11 mouse cellular contexts compared by ENCODE assay signal in the genomic region with DNA sequence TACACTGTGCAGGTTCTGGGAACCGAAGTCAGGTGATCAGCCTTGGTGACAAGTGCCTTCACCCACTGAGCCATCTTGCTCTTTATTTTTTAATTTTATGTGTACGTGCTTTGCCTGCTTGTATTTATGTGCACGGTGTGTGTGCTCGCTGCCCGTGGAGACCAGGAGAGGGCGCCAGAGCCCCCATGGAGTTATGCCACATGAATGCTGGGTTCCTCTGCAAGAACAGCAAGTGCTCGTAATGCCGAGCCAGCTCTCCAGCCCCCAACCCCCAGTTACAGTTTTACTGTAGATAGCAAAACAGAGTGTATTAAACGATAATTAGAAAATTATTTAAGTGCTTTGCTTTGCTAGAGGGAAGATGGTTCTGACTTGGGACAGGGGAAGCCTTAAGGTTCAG. TPM values are rescaled to one million over a fixed set of nuclear protein-coding genes. Genes with fewer than 3 reads are reported as not detected.
DNase-seq lines count a peak whose midpoint lies in the region; TF ChIP-seq lines count a peak whose summit lies in the region.
"Had no signal": no experiment of that assay in that cellular context is flagged by ENCODE, and none has a peak within 500 bp of the region (broad histone marks: within the 10 kb centered on the region; RNA-seq: fewer than 3 reads in every experiment).

No protein-coding gene starts in this region.

- peak; percentile 46; the same call in 1 of the 2 replicates for TF ChIP-seq CTCF in kidney, adult 2 months (conservative IDR thresholded peaks at IDR 0.05; ENCODE audit: insufficient read depth, insufficient read length, low read depth, low read length)
- TF ChIP-seq CTCF in thymus, adult 2 months (IDR thresholded peaks at IDR 0.05; ENCODE audit: borderline replicate concordance, control insufficient read depth, extremely low read depth, insufficient read depth, low read length, poor library complexity): no peak
- 0 out of 2 replicates have a peak, but pooled peaks have one; percentile 31 for TF ChIP-seq CTCF in bone marrow macrophage, adult 2 months (IDR thresholded peaks at IDR 0.05; ENCODE audit: low read depth, low read length)

- peak; percentile 35 for DNase-seq in kidney, adult 2 months
- no peak for DNase-seq in kidney, postnatal 25 days
- peak; percentile 23 for DNase-seq in thymus, adult 2 months
- DNase-seq in thymus, postnatal 14 days: no peak
- no peak for DNase-seq in Muller cell, postnatal 12 days (ENCODE audit: inconsistent ontology term)
- no peak for DNase-seq in frontal cortex, postnatal 36 days (ENCODE audit: low spot score in 2 of 2)
- DNase-seq: cerebellum, adult 11 months; heart, postnatal 4 days; lung, adult 18-20 months had no signal

- no peak overlapping the region for H3K27ac ChIP-seq in kidney, adult 2 months (ENCODE audit: insufficient read depth, low read depth, low read length)
- no peak overlapping the region for H3K27ac ChIP-seq in thymus, adult 2 months (ENCODE audit: control insufficient read depth, insufficient read depth, low read length)
- no peak overlapping the region for H3K27ac ChIP-seq in bone marrow macrophage, adult 2 months (ENCODE audit: insufficient read depth, low read depth, low read length)
- H3K27ac ChIP-seq: embryonic facial prominence, embryonic 13.5 days had no signal

- TF ChIP-seq POLR2A in kidney, adult 2 months (IDR thresholded peaks at IDR 0.05; ENCODE audit: low read depth, low read length): no peak
- TF ChIP-seq POLR2A in thymus, adult 2 months (IDR thresholded peaks at IDR 0.05; ENCODE audit: control insufficient read depth, extremely low read depth, insufficient read depth, low read length, poor library complexity): no peak
- no peak for TF ChIP-seq POLR2A in bone marrow macrophage, adult 2 months (IDR thresholded peaks at IDR 0.05; ENCODE audit: borderline replicate concordance, low read depth, low read length)

- H3K27me3 ChIP-seq in kidney, adult 2 months (replicated peaks; ENCODE audit: control insufficient read depth, insufficient read depth, low read length): no peaks in the 10 kb centered on the region
- no peaks in the 10 kb centered on the region for H3K27me3 ChIP-seq in thymus, adult 2 months (ENCODE audit: control insufficient read depth, insufficient read depth, low read length)
- H3K27me3 ChIP-seq: embryonic facial prominence, embryonic 13.5 days had no signal

- 76% methylated on average over 9 of the region's 9 CpGs for WGBS in kidney, adult 2 months
- WGBS in thymus, adult 2 months: 90% methylated on average over 9 of the region's 9 CpGs

- H3K36me3 ChIP-seq in kidney, adult 2 months (ENCODE audit: control insufficient read depth, insufficient read depth, low read length): no peaks in the 10 kb centered on the region
- H3K36me3 ChIP-seq in thymus, adult 2 months (ENCODE audit: control insufficient read depth, insufficient read depth, low read length): 0 out of 2 replicates have a peak, but pooled peaks cover 4% of the 10 kb centered on the region

- peaks cover 8% of the 10 kb centered on the region; the same call in 1 of the 2 replicates for H3K4me1 ChIP-seq in kidney, adult 2 months (ENCODE audit: control insufficient read depth, insufficient read depth, low read length)
- no peaks in the 10 kb centered on the region for H3K4me1 ChIP-seq in thymus, adult 2 months (replicated peaks; ENCODE audit: control insufficient read depth, insufficient read depth, low read length)
- no peaks in the 10 kb centered on the region for H3K4me1 ChIP-seq in bone marrow macrophage, adult 2 months (ENCODE audit: control insufficient read depth, insufficient read depth, low read length)

- no peak overlapping the region for H3K4me3 ChIP-seq in kidney, adult 2 months (ENCODE audit: insufficient read depth, low read depth, low read length)
- H3K4me3 ChIP-seq in thymus, adult 2 months (ENCODE audit: control insufficient read depth, insufficient read depth, low read length): no peak overlapping the region
- no peak overlapping the region for H3K4me3 ChIP-seq in bone marrow macrophage, adult 2 months (ENCODE audit: insufficient read depth, low read length)
- H3K4me3 ChIP-seq: embryonic facial prominence, embryonic 13.5 days had no signal

RNA-seq across cellular contexts. Expression of a gene that starts 12.5 kb away (rescaled TPM):
- 159 and 197 TPM in 2 replicates for polyA plus RNA-seq in kidney, adult 2 months (2012; rRNA removed)
- polyA plus RNA-seq in thymus, adult 2 months (2012; rRNA removed): 81.6 and 94.5 TPM in 2 replicates
- 4.6 and 6.5 TPM in 2 replicates for polyA plus RNA-seq in bone marrow macrophage, adult 2 months (2012; ENCODE audit: insufficient read depth, insufficient read length, missing spikeins)

RNA-seq across cellular contexts. Expression of a gene that starts 17.6 kb away (rescaled TPM):
- polyA plus RNA-seq in kidney, adult 2 months (2012; rRNA removed): 5.9 and 6.4 TPM in 2 replicates
- polyA plus RNA-seq in thymus, adult 2 months (2012; rRNA removed): 38.4 and 43.1 TPM in 2 replicates
- 12.2 and 12.5 TPM in 2 replicates for polyA plus RNA-seq in bone marrow macrophage, adult 2 months (2012; ENCODE audit: insufficient read depth, insufficient read length, missing spikeins)

RNA-seq across cellular contexts. Expression of a gene that starts 28.8 kb away (rescaled TPM):
- 73.8 and 79.1 TPM in 2 replicates for polyA plus RNA-seq in kidney, adult 2 months (2012; rRNA removed)
- polyA plus RNA-seq in thymus, adult 2 months (2012; rRNA removed): 118 and 120 TPM in 2 replicates
- polyA plus RNA-seq in bone marrow macrophage, adult 2 months (2012; ENCODE audit: insufficient read depth, insufficient read length, missing spikeins): 503 and 507 TPM in 2 replicates

RNA-seq across cellular contexts. Expression of a gene that starts 28.9 kb away (rescaled TPM):
- polyA plus RNA-seq in kidney, adult 2 months (2012; rRNA removed): 102 and 137 TPM in 2 replicates
- polyA plus RNA-seq in thymus, adult 2 months (2012; rRNA removed): 103 and 116 TPM in 2 replicates
- 0.32 TPM in 1 of 2 replicates, not detected in the other for polyA plus RNA-seq in bone marrow macrophage, adult 2 months (2012; ENCODE audit: insufficient read depth, insufficient read length, missing spikeins)
- polyA plus RNA-seq: embryonic facial prominence, embryonic 13.5 days had no signal

RNA-seq across cellular contexts. Expression of a gene that starts 29.0 kb away (rescaled TPM):
- 23.5 and 24.3 TPM in 2 replicates for polyA plus RNA-seq in kidney, adult 2 months (2012; rRNA removed)
- 31.6 and 32.6 TPM in 2 replicates for polyA plus RNA-seq in thymus, adult 2 months (2012; rRNA removed)
- polyA plus RNA-seq in bone marrow macrophage, adult 2 months (2012; ENCODE audit: insufficient read depth, insufficient read length, missing spikeins): 28.6 and 30.2 TPM in 2 replicates

Comparison
In these comparisons a context has a peak if more than half of its experiments do, and no peak if none do; other contexts are left out.
1. DNase-seq: peak in kidney, adult 2 months (single experiment) and thymus, adult 2 months (single experiment); none in kidney, postnatal 25 days (0 of 2), thymus, postnatal 14 days (single experiment), Muller cell, postnatal 12 days (single experiment) and frontal cortex, postnatal 36 days (0 of 2).
2. RNA of a gene that starts 12.5 kb away (polyA plus RNA-seq): 159 to 197 TPM in kidney, adult 2 months and 81.6 to 94.5 TPM in thymus, adult 2 months; 4.6 to 6.5 TPM in bone marrow macrophage, adult 2 months; every median in the first group is over 10 times any median in the second.